Mouse (Mus musculus): ENCODE measurements around the gene Rhbdf1.

The Rhbdf1 gene

GRCm38 (mm10) chr11:32221951-32222409 is at the start of gene Rhbdf1:
Gene Rhbdf1 (minus strand): TSS chr11:32222300.
- DNase-seq = peak; percentile 50

- no peak for DNase-seq
Observed at GRCm38 (mm10) chr11:32271178-32271577, 49.1 kb upstream of the Rhbdf1 start.

DNA sequence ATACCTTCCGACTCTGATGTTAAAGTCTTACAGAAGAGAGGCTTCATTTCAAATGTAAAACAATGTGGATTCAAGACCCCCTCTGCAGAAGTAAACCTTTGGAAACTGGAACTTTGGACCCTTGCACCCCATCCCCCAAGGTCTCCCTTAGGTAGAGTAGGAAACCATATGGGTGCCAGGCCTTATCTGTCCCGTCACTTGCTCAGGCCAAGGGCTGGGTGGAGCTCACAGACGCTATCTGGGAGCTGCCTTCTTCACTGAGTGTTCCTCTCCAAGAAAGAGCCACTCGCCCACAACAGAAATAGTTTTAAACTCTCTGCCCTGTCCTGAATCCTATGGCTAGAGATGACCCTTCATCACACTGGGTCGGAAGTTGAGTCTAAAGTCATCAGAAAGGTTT is 46.9 kb upstream of the Rhbdf1 start:
- no peak for DNase-seq

DNA sequence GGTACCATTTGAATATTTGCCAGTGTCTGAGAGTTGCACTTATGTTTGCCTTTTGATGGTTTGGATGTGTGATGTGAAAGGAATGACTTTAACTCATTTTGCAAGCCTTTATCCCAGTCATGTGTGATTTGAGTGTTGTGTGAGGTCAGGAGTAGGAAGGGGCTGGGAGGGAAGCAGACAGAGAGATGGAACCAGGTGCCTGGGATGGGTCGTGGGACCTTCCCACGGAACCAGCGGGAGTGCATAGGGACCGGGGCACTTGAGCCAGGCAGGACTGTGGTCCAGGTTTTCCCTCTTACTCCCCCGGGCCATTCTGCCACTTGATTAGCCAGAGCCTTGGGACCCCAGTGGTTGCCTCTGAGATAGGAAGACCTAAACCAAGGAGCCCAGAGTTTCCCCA is 45.9 kb upstream of the Rhbdf1 start:
- DNase-seq = no peak

GRCm38 (mm10) chr11:32267188-32267884 is 45.2 kb upstream of the Rhbdf1 start, which contains the start of gene Nprl3:
Gene Nprl3 (minus strand): TSS chr11:32267707.
- DNase-seq = peak; percentile 97

DNA sequence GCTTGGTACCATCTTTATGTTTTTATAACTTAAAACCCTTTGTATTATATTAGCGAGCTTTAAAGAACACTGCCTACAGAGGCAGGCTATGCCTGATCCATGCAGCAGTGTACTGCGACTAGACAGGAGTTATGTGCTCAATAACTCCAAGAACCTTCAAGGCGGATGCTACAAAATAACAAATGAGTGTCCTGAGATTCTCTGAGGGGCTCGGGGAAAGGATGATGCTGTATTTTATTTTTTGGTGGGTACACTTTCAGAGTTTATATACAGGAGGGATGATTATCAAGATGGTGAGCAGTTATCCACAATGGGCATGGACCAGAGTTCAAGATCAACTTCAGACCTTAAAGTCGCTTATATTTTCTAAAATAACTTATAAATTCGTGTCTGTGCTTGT is 44.7 kb upstream of the Rhbdf1 start:
- DNase-seq = no peak

- DNase-seq = no peak
Observed at GRCm38 (mm10) chr11:32266194-32266593, 44.1 kb upstream of the Rhbdf1 start.

DNA sequence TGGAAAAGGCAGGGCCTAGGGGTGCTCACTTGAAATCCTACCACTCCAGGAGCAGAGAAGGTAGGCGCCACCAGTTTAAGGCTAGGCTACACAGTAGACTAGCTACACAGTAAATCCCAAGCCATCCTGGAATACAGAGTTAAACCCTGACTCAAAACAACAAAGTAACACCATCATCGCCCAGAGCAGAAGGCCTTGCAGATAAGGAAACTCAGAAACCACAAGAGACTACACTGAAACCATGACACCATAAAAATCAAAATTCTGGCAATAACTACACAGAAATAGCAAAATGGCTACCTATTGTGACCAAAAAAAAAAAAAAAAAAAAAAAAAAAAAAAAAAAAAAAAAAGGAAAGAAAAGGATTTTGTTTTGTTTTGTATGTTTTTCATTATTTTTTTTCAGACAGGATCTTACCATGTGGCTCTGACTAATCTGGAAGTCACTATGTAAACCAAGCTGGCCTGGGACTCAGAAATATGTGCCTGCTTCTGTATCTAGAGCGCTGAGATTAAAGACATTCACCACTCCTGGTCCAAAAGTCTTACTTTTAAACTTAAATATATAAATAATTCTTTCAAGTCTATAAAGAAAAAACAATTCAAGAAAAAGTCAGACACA is 43.1 kb upstream of the Rhbdf1 start:
- DNase-seq = no peak

GRCm38 (mm10) chr11:32262674-32263415 is 40.7 kb upstream of the Rhbdf1 start:
- DNase-seq = no peak

DNA sequence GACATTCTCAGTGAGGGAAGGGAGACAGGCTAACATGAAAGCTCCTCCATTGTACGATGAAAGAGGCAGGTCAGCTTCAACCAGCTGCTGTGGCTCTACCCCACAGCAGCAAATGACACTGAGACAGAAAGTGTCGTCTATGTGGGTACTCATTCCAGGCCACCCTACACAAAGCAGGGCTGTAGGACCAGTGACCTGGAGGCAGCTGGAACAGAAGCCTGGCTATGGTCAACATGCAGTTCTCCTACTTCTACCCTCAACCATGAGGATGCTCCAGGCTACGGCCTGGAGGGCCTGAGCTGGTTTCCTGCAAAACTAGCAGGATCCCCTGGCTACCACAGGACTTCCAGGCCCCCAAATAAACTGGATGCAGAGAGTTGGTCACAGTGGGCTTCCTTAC is 34.5 kb upstream of the Rhbdf1 start:
- no peak for DNase-seq

- no peak for DNase-seq
Observed at GRCm38 (mm10) chr11:32256146-32256545, 34.0 kb upstream of the Rhbdf1 start.

DNA sequence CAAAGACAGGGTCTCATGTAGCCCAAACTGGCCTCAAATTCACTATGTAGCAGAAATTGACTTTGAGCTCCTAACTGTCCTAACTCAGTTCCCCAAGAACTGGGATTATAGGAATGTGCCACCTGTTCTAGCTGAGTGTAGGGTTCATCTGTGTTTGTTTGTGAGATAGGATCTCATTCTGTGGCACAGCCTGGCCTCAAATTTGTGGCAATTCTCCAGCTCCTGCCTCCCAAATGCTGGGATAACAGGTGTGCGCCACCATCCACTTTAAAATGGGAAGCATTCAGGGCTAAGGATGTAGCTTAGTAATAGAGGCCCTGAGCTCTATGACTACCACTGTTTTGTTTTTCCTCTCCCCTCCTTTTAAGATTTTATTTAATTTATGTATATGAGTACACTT is 31.0 kb upstream of the Rhbdf1 start:
- DNase-seq = no peak

DNA sequence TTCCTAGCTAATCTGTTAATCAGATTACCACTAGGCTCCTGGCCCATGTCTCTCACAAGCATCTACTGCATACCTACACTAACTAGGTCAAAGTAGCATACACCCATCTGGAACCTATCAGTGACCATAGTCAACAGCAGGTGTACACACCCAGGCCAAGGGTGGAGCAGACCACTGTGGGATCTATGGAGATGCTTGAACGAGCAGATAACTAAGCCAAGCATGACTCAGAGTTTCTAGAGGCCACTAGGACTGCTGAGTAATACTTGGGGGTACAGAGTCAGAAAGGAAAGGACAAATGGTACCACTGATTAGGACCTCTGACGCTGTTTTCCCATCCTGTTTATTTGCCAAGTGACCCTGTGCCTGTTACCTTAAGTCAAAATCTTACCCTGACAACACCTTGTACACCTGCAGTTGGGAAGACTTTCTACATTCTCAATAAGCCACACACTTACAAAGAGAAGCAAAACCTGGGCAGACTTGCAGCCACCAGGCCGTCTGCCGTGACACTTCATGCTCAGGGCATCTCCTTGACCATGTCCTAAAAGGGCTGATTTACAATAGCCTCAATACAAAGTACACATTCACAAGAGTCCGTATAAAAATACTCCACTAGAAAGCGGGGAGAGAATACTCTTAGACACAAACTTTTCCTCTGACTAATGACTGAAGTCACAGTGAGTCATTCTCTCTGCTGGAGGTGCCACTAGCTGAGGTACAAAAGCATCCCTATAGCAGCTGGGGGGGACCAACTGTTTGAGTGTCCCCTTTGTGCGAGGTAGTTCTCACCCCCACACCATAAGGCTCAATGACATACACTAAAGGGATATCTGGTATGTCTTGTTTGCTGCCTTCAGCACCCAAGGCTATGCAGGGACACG is 29.0 kb upstream of the Rhbdf1 start:
- no peak for DNase-seq

DNA sequence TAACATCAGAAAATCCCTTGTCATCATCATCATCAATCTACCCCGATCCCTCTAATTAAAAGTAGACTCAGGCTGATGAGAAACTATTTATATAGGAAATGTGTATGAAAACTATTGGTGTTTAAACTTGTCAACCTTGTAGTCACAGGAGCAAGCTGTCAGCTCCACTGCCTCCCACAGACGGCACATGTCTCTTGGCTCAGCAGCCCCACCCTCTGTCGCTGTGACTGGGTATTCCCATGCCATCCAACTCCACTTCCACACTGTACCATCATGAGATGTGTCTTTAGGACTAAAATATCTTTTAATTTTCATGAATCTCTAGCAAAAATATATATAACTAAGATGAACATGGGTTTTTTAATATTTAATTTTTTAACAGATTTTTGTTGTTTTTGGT is 26.2 kb upstream of the Rhbdf1 start:
- DNase-seq = no peak

GRCm38 (mm10) chr11:32247068-32247467 is 25.0 kb upstream of the Rhbdf1 start:
- no peak for DNase-seq

DNA sequence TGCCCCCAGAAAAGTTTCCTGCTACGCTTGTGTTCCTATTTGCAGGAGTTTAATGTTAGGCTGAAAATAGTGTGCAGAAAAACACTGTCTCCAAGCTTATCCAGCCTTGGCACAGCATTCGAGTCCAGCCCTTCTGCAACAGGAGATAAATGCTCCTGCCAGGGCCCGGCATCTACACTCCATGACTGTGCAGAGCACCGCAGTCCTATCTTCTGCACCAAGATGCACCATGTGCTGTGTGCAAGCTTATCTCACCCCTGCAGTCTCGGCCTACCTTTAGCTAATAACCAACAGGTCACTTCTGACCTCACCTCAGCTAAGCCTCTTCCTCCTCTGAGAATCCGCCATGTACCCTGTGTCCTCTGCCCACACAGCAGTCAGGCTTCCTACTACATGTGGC is 23.5 kb upstream of the Rhbdf1 start:
- DNase-seq = no peak

GRCm38 (mm10) chr11:32244617-32245016 is 22.5 kb upstream of the Rhbdf1 start:
- no peak for DNase-seq

DNA sequence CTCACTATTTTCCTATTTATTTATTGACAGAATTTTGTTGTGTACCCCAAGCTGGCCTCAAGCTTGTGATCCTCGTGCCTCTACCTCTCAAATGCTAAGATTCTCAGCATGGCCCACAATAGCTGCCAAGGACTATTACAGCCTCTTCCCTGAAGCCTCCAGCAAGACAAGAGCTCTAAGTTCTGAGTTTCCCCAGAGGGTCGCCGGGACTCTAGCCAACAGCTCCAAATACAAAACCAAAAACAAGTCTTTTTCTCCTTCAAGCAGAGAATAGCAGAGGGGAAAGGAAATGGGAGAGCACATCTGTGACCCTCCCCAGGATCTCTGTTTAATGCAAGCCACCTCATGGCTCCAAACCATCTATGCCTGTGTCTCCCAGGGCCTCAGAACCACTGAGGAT is 22.0 kb upstream of the Rhbdf1 start:
- DNase-seq = no peak

- DNase-seq = no peak
Observed at GRCm38 (mm10) chr11:32243205-32243955, 21.3 kb upstream of the Rhbdf1 start.

DNA sequence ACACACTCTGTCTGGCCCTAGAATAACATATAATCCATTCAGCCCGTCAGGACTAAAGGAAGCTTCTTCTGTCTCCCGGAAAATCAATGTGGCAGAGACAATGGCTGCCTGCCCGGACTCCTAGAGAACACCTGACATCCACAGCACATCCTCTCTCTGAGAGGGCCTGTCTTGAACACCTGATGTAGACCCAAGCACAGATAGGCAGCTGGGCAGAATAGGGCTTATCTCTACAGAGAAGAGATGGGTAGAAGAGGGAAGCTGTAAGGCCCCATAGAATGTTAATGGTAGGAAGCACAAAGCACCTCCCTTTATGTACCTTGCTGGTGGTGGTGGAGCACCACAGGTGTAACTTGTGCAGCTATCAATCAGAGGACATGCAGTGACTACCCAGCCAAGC is 20.1 kb upstream of the Rhbdf1 start:
- DNase-seq = no peak

GRCm38 (mm10) chr11:32241391-32241790 is 19.3 kb upstream of the Rhbdf1 start:
- no peak for DNase-seq

Data from right cerebral cortex, postnatal 14 days (tissue).